In the genomic region with DNA sequence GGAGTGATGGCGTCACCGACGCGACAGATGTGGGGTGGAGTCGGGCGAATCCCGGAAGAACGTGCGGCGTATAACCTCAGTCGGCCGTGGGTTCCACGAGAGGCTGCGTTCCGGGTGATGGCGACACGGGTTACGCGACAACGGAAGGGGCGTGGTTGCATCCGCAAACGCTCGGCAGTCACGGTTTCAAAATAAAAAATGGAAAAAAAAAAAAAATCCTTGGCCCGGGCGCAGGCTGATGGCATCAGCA, we compare ENCODE assay signal across 8 mouse cellular contexts. TPM values are rescaled to one million over a fixed set of nuclear protein-coding genes. Genes with fewer than 3 reads are reported as not detected.
DNase-seq lines count a peak whose midpoint lies in the region; ATAC-seq and TF ChIP-seq lines count a peak whose summit lies in the region.

No protein-coding gene starts in this region.

- WGBS in lung, embryonic 16.5 days: 0% methylated on average over 27 of the region's 27 CpGs
- WGBS in forebrain, embryonic 11.5 days: 0% methylated on average over 26 of the region's 27 CpGs
- WGBS in limb, embryonic 13.5 days: under 1% methylated on average over 27 of the region's 27 CpGs
- WGBS in olfactory bulb, adult 2 months: under 1% methylated on average over 27 of the region's 27 CpGs

- H3K9me3 ChIP-seq in lung, embryonic 16.5 days (ENCODE audit: control insufficient read depth, low read length): no peaks in the 10 kb centered on the region
- H3K9me3 ChIP-seq in forebrain, embryonic 11.5 days (ENCODE audit: control insufficient read depth, low read length): no peaks in the 10 kb centered on the region
- no peaks in the 10 kb centered on the region for H3K9me3 ChIP-seq in limb, embryonic 13.5 days

- no peaks in the 10 kb centered on the region for H3K36me3 ChIP-seq in lung, embryonic 16.5 days (ENCODE audit: control insufficient read depth, insufficient read depth, low read length)
- no peaks in the 10 kb centered on the region for H3K36me3 ChIP-seq in forebrain, embryonic 11.5 days (ENCODE audit: control insufficient read depth, insufficient read depth, low read length)
- H3K36me3 ChIP-seq in limb, embryonic 13.5 days: no peaks in the 10 kb centered on the region

- peak; percentile 8; the same call in 1 of the 2 replicates for TF ChIP-seq POLR2A in olfactory bulb, adult 2 months (IDR thresholded peaks at IDR 0.05; ENCODE audit: insufficient read depth, low read depth, low read length)

- peak overlapping the region; percentile 65 for H3K4me2 ChIP-seq in lung, embryonic 16.5 days (ENCODE audit: low read depth, low read length)
- peak overlapping the region; percentile 57 for H3K4me2 ChIP-seq in forebrain, embryonic 11.5 days (ENCODE audit: low read depth, low read length, severe bottlenecking)
- H3K4me2 ChIP-seq in limb, embryonic 13.5 days (replicated peaks): peak overlapping the region; percentile 66

- intact Hi-C loops in left cerebral cortex, postnatal 4 days (cut with DNase I): no loop called here
- intact Hi-C loops in gastrocnemius, postnatal 14 days (cut with DNase I; ENCODE audit: low total_unique reads): no loop called here

- H3K9ac ChIP-seq in lung, embryonic 16.5 days (ENCODE audit: low read length): peak overlapping the region; percentile 85
- H3K9ac ChIP-seq in forebrain, embryonic 11.5 days (ENCODE audit: low read length): peak overlapping the region; percentile 75
- peak overlapping the region; percentile 74 for H3K9ac ChIP-seq in limb, embryonic 13.5 days

- peak overlapping the region; percentile 100 for H3K27ac ChIP-seq in lung, embryonic 16.5 days (ENCODE audit: low read length)
- H3K27ac ChIP-seq in forebrain, embryonic 11.5 days (ENCODE audit: low read depth, low read length): peak overlapping the region; percentile 96
- H3K27ac ChIP-seq in limb, embryonic 13.5 days: peak overlapping the region; percentile 97
- peak overlapping the region; percentile 94 for H3K27ac ChIP-seq in olfactory bulb, adult 2 months (ENCODE audit: insufficient read depth, low read depth, low read length)

- DNase-seq in lung, postnatal 14 days: no peak
- DNase-seq in forebrain, embryonic 11.5 days (ENCODE audit: low spot score): no peak
- no peak for DNase-seq in left cerebral cortex, postnatal 4 days
- no peak for DNase-seq in gastrocnemius, postnatal 14 days
- DNase-seq in adrenal gland, adult (ENCODE audit: inconsistent age in 2 of 2, low spot score in 1 of 2): no peak

- H3K4me1 ChIP-seq in lung, embryonic 16.5 days (replicated peaks; ENCODE audit: control insufficient read depth, insufficient read depth, low read length): no peaks in the 10 kb centered on the region
- H3K4me1 ChIP-seq in forebrain, embryonic 11.5 days (replicated peaks; ENCODE audit: control insufficient read depth, insufficient read depth, low read length): no peaks in the 10 kb centered on the region
- H3K4me1 ChIP-seq in limb, embryonic 13.5 days: no peaks in the 10 kb centered on the region
- H3K4me1 ChIP-seq in olfactory bulb, adult 2 months (ENCODE audit: control insufficient read depth, insufficient read depth, low read length): peaks cover 6% of the 10 kb centered on the region; the same call in 1 of the 2 replicates

- no peak for TF ChIP-seq CTCF in olfactory bulb, adult 2 months (IDR thresholded peaks at IDR 0.05; ENCODE audit: insufficient read depth, low read depth, low read length)

- no peaks in the 10 kb centered on the region for H3K27me3 ChIP-seq in lung, embryonic 16.5 days (ENCODE audit: control insufficient read depth, insufficient read depth, low read depth, low read length)
- H3K27me3 ChIP-seq in forebrain, embryonic 11.5 days (ENCODE audit: control insufficient read depth, insufficient read depth, low read length): no peaks in the 10 kb centered on the region
- no peaks in the 10 kb centered on the region for H3K27me3 ChIP-seq in limb, embryonic 13.5 days

- peak overlapping the region; percentile 80 for H3K4me3 ChIP-seq in lung, embryonic 16.5 days (ENCODE audit: low read length)
- peak overlapping the region; percentile 65 for H3K4me3 ChIP-seq in forebrain, embryonic 11.5 days (ENCODE audit: low read depth, low read length)
- peak overlapping the region; percentile 65 for H3K4me3 ChIP-seq in limb, embryonic 13.5 days
- H3K4me3 ChIP-seq in olfactory bulb, adult 2 months (ENCODE audit: insufficient read depth, low read depth, low read length): peak overlapping the region; percentile 79

- no peak for ATAC-seq in lung, embryonic 16.5 days (ENCODE audit: low read depth)
- ATAC-seq in forebrain, embryonic 11.5 days (replicated peaks; ENCODE audit: low FRiP score): no peak
- no peak; the same call in 1 of the 2 replicates for ATAC-seq in limb, embryonic 13.5 days (ENCODE audit: low FRiP score, low read depth)

RNA-seq across cellular contexts. Expression of a gene that starts 52.5 kb away (rescaled TPM):
- polyA plus RNA-seq in lung, embryonic 16.5 days (2015; fragmentation: Nextera tagmentation; extraction: Ambion mirVana): 107 and 113 TPM in 2 replicates
- 163 TPM in 2 replicates for polyA plus RNA-seq in forebrain, embryonic 11.5 days (2014; fragmentation: Nextera tagmentation; extraction: Ambion mirVana)
- 119 and 136 TPM in 2 replicates for polyA plus RNA-seq in limb, embryonic 13.5 days (2015; fragmentation: Nextera tagmentation; extraction: Ambion mirVana)
- not detected in 2 replicates for polyA plus RNA-seq in olfactory bulb, adult 2 months (2012; ENCODE audit: insufficient read depth, insufficient read length, low replicate concordance, missing spikeins)
- total RNA-seq in left cerebral cortex, postnatal 4 days (2021): 100 to 1,000 TPM; 123 to 127 TPM
- total RNA-seq in gastrocnemius, postnatal 14 days (2021): 10 to 100 TPM; 47.1 to 62.1 TPM

Comparison
In these comparisons a context has a peak if more than half of its experiments do, and no peak if none do; other contexts are left out.
1. RNA of a gene that starts 52.5 kb away (polyA plus RNA-seq): 163 TPM in forebrain, embryonic 11.5 days, 119 to 136 TPM in limb, embryonic 13.5 days and 107 to 113 TPM in lung, embryonic 16.5 days; not detected in olfactory bulb, adult 2 months; every median in the first group is over 100 times any median in the second.
2. Peak in every context shown above with its lines, with median percentiles within 50 percentile points of each other: H3K27ac ChIP-seq, H3K4me2 ChIP-seq, H3K4me3 ChIP-seq and H3K9ac ChIP-seq.